Mouse (Mus musculus) hindbrain, postnatal 0 days (tissue): Measurements from ENCODE around the gene Olfr885. TPM values are rescaled to one million over a fixed set of nuclear protein-coding genes. Genes with fewer than 3 reads are reported as not detected.

ENCODE experiments used
- ATAC-seq: fragments of 200-750 bp; cut with Nextera tagmentation; 2 replicates; pipeline ENCODE4 v1.8.0; 2017; ENCODE audit warnings: mild to moderate bottlenecking, moderate TSS enrichment, moderate library complexity
- DNase-seq: peaks from one replicate; pipeline ENCODE4 v3.0.0-alpha.2; 2015; ENCODE audit warnings: low spot score
- H3K27ac ChIP-seq: fragments of 300-500 bp; sonication (generic); 2 replicates; pipeline ENCODE4 v1.5.1; 2014; ENCODE audit warnings: mild to moderate bottlenecking
- H3K27me3 ChIP-seq: fragments of 300-500 bp; sonication (generic); 2 replicates; pipeline ENCODE4 v1.6.1; 2014; ENCODE audit warnings: low read length, mixed read lengths; ENCODE audit not compliant: insufficient read depth
- H3K36me3 ChIP-seq: fragments of 300-500 bp; sonication (generic); 2 replicates; pipeline ENCODE4 v1.6.1; 2014; ENCODE audit warnings: low read length, mixed read lengths; ENCODE audit not compliant: insufficient read depth
- H3K4me1 ChIP-seq: fragments of 300-500 bp; sonication (generic); 2 replicates; pipeline ENCODE4 v1.6.1; 2014; ENCODE audit warnings: antibody characterized with exemption, low read length, mixed read lengths; ENCODE audit not compliant: insufficient read depth
- H3K4me2 ChIP-seq: fragments of 300-500 bp; sonication (generic); 2 replicates; pipeline ENCODE4 v1.6.1; 2014; ENCODE audit warnings: low read depth, mild to moderate bottlenecking, low read length, moderate library complexity, mixed read lengths
- H3K4me3 ChIP-seq: fragments of 300-500 bp; sonication (generic); 2 replicates; pipeline ENCODE4 v1.5.1; 2014; ENCODE audit warnings: low read length
- H3K9ac ChIP-seq: fragments of 300-500 bp; sonication (generic); replicated peaks from 2 replicates; pipeline ENCODE4 v1.6.1; 2014; ENCODE audit warnings: mild to moderate bottlenecking, low read length, moderate library complexity, mixed read lengths
- H3K9me3 ChIP-seq: fragments of 300-500 bp; sonication (generic); 2 replicates; pipeline ENCODE4 v1.6.1; 2016; ENCODE audit warnings: low read length, mixed read lengths
- CTCF ChIP-seq: IDR thresholded peaks from 2 replicates; pipeline ENCODE4 v1.5.1; 2016; ENCODE audit warnings: antibody characterized with exemption, control low read depth, low read depth
- WGBS: fragments of 180-500 bp; shearing (Covaris S2); extraction: QIAGEN DNeasy Blood & Tissue Kit; methylation state at CpG from one replicate; pipeline ENCODE4 v1.1.7; 2014; 5-methylcytosine and 5-hydroxymethylcytosine counted together
- polyA plus RNA-seq: library from polyadenylated mRNA; unstranded; fragments of >200 nt; fragmentation: Nextera tagmentation; extraction: Ambion mirVana; gene quantifications from 2 replicates; pipeline ENCODE4 v1.2.1, GENCODE M21; 2015
- total RNA-seq: library from RNA; depleted of rRNA; stranded (reverse); fragments of >200 nt; gene quantifications from 2 replicates; pipeline ENCODE4 v1.2.3, GENCODE M21; 2014; rRNA removed

Olfr885 gene
- total RNA-seq (not detected in 2 replicates), polyA plus RNA-seq (not detected in 2 replicates)

- 91% methylated on average over 3 of the region's 3 CpGs for WGBS
- no peak for TF ChIP-seq CTCF
- H3K9me3 ChIP-seq, result no peaks in the 10 kb centered on the region
- H3K4me3 ChIP-seq, result no peak within 1 kb of the TSS
- DNase-seq (no peak), ATAC-seq (no peak)
- H3K36me3 ChIP-seq, result no peaks in the 10 kb centered on the region
- H3K4me1 ChIP-seq, result no peaks in the 10 kb centered on the region
- H3K27ac ChIP-seq, result no peak within 1 kb of the TSS
- no peak within 1 kb of the TSS for H3K4me2 ChIP-seq
- no peaks in the 10 kb centered on the region for H3K27me3 ChIP-seq
- H3K9ac ChIP-seq, result no peak within 1 kb of the TSS
Observed at GRCm38 (mm10) chr9:38061022-38061421, at the start of gene Olfr885. Olfr885 (plus strand) TSS chr9:38061322.

GRCm38 (mm10) chr9:38025508-38025907, 35.6 kb upstream of the Olfr885 start, which contains the start of gene Olfr883:
Olfr883 (plus strand) TSS chr9:38025808.
- no peak for TF ChIP-seq CTCF
- Histone ChIP-seq H3K27me3 (no peaks in the 10 kb centered on the region), H3K4me3 (no peak within 1 kb of the TSS), H3K4me1 (no peaks in the 10 kb centered on the region), H3K9ac (no peak within 1 kb of the TSS), H3K36me3 (no peaks in the 10 kb centered on the region), H3K27ac (no peak within 1 kb of the TSS), H3K4me2 (no peak within 1 kb of the TSS), H3K9me3 (no peaks in the 10 kb centered on the region)
- ATAC-seq (no peak), DNase-seq (no peak)
- 82% methylated on average over 1 of the region's 1 CpGs for WGBS

GRCm38 (mm10) chr9:38046255-38046654, 14.9 kb upstream of the Olfr885 start, which contains the start of gene Olfr884:
Olfr884 (plus strand) TSS chr9:38046555.
- H3K4me2 ChIP-seq, result no peak within 1 kb of the TSS
- no peaks in the 10 kb centered on the region for H3K4me1 ChIP-seq
- 73% methylated on average over 1 of the region's 1 CpGs for WGBS
- TF ChIP-seq CTCF, result no peak
- no peak within 1 kb of the TSS for H3K9ac ChIP-seq
- no peaks in the 10 kb centered on the region for H3K27me3 ChIP-seq
- no peak within 1 kb of the TSS for H3K4me3 ChIP-seq
- H3K9me3 ChIP-seq, result no peaks in the 10 kb centered on the region
- no peak within 1 kb of the TSS for H3K27ac ChIP-seq
- ATAC-seq (no peak), DNase-seq (no peak)
- no peaks in the 10 kb centered on the region for H3K36me3 ChIP-seq

- WGBS, result 73% methylated on average over 1 of the region's 1 CpGs
- H3K27me3 ChIP-seq, result no peaks in the 10 kb centered on the region
- no peak within 1 kb of the TSS for H3K4me2 ChIP-seq
- H3K36me3 ChIP-seq, result no peaks in the 10 kb centered on the region
- H3K4me3 ChIP-seq, result no peak within 1 kb of the TSS
- no peak for ATAC-seq
- no peaks in the 10 kb centered on the region for H3K4me1 ChIP-seq
- no peaks in the 10 kb centered on the region for H3K9me3 ChIP-seq
- no peak within 1 kb of the TSS for H3K27ac ChIP-seq
- no peak within 1 kb of the TSS for H3K9ac ChIP-seq
- no peak for TF ChIP-seq CTCF
- no peak for DNase-seq
Observed at GRCm38 (mm10) chr9:38083772-38084171, 22.6 kb downstream of the Olfr885 start, which contains the start of gene Olfr887. Olfr887 (plus strand) TSS chr9:38084072.

- H3K27me3 ChIP-seq, result no peaks in the 10 kb centered on the region
- no peaks in the 10 kb centered on the region for H3K4me1 ChIP-seq
- no peak within 1 kb of the TSS for H3K9ac ChIP-seq
- ATAC-seq (no peak), DNase-seq (no peak)
- TF ChIP-seq CTCF, result no peak
- H3K4me2 ChIP-seq, result no peak within 1 kb of the TSS
- no peaks in the 10 kb centered on the region for H3K36me3 ChIP-seq
- H3K9me3 ChIP-seq, result no peaks in the 10 kb centered on the region
- no peak within 1 kb of the TSS for H3K4me3 ChIP-seq
- 71% methylated on average over 1 of the region's 1 CpGs for WGBS
- no peak within 1 kb of the TSS for H3K27ac ChIP-seq
Observed at GRCm38 (mm10) chr9:38107828-38108227, 46.7 kb downstream of the Olfr885 start, which contains the start of gene Olfr888. Olfr888 (plus strand) TSS chr9:38108128.

Other genes starting within 250 kb of the Olfr885 start
- not detected in 2 replicates for gene Olfr877, start 207.1 kb upstream of the Olfr885 start, total RNA-seq
- gene Olfr877, start 207.1 kb upstream of the Olfr885 start, polyA plus RNA-seq, result not detected in 2 replicates
- gene Olfr145, start 164.6 kb upstream of the Olfr885 start, total RNA-seq, result not detected in 2 replicates
- not detected in 2 replicates for gene Olfr145, start 164.6 kb upstream of the Olfr885 start, polyA plus RNA-seq
- gene Olfr878, start 143.5 kb upstream of the Olfr885 start, total RNA-seq, result not detected in 2 replicates
- not detected in 2 replicates for gene Olfr878, start 143.5 kb upstream of the Olfr885 start, polyA plus RNA-seq
- gene Olfr881, start 69.5 kb upstream of the Olfr885 start, total RNA-seq, result not detected in 2 replicates
- not detected in 2 replicates for gene Olfr881, start 69.5 kb upstream of the Olfr885 start, polyA plus RNA-seq
- not detected in 2 replicates for gene Olfr883, start 35.5 kb upstream of the Olfr885 start, total RNA-seq
- gene Olfr883, start 35.5 kb upstream of the Olfr885 start, polyA plus RNA-seq, result not detected in 2 replicates
- not detected in 2 replicates for gene Olfr884, start 14.8 kb upstream of the Olfr885 start, total RNA-seq
- gene Olfr884, start 14.8 kb upstream of the Olfr885 start, polyA plus RNA-seq, result not detected in 2 replicates
- not detected in 2 replicates for gene Olfr887, start 22.8 kb downstream of the Olfr885 start, total RNA-seq
- not detected in 2 replicates for gene Olfr887, start 22.8 kb downstream of the Olfr885 start, polyA plus RNA-seq
- not detected in 2 replicates for gene Olfr888, start 46.8 kb downstream of the Olfr885 start, total RNA-seq
- not detected in 2 replicates for gene Olfr888, start 46.8 kb downstream of the Olfr885 start, polyA plus RNA-seq
- not detected in 2 replicates for gene Olfr889, start 53.9 kb downstream of the Olfr885 start, total RNA-seq
- gene Olfr889, start 53.9 kb downstream of the Olfr885 start, polyA plus RNA-seq, result 0.13 and 0.14 TPM in 2 replicates
- gene Olfr890, start 81.2 kb downstream of the Olfr885 start, total RNA-seq, result not detected in 2 replicates
- gene Olfr890, start 81.2 kb downstream of the Olfr885 start, polyA plus RNA-seq, result not detected in 2 replicates
- not detected in 2 replicates for gene Olfr891, start 119.5 kb downstream of the Olfr885 start, total RNA-seq
- gene Olfr891, start 119.5 kb downstream of the Olfr885 start, polyA plus RNA-seq, result not detected in 2 replicates
- gene Olfr893, start 147.0 kb downstream of the Olfr885 start, total RNA-seq, result not detected in 2 replicates
- not detected in 2 replicates for gene Olfr893, start 147.0 kb downstream of the Olfr885 start, polyA plus RNA-seq
- not detected in 2 replicates for gene Olfr894, start 156.7 kb downstream of the Olfr885 start, total RNA-seq
- not detected in 2 replicates for gene Olfr894, start 156.7 kb downstream of the Olfr885 start, polyA plus RNA-seq
- not detected in 2 replicates for gene Olfr143, start 191.5 kb downstream of the Olfr885 start, total RNA-seq
- gene Olfr143, start 191.5 kb downstream of the Olfr885 start, polyA plus RNA-seq, result not detected in 2 replicates
- not detected in 2 replicates for gene Olfr895, start 206.5 kb downstream of the Olfr885 start, total RNA-seq
- not detected in 2 replicates for gene Olfr895, start 206.5 kb downstream of the Olfr885 start, polyA plus RNA-seq
- gene Olfr896-ps1, start 229.8 kb downstream of the Olfr885 start, total RNA-seq, result not detected in 2 replicates
- gene Olfr896-ps1, start 229.8 kb downstream of the Olfr885 start, polyA plus RNA-seq, result not detected in 2 replicates